Mouse (Mus musculus): ENCODE data around the gene Nek9.

DNA sequence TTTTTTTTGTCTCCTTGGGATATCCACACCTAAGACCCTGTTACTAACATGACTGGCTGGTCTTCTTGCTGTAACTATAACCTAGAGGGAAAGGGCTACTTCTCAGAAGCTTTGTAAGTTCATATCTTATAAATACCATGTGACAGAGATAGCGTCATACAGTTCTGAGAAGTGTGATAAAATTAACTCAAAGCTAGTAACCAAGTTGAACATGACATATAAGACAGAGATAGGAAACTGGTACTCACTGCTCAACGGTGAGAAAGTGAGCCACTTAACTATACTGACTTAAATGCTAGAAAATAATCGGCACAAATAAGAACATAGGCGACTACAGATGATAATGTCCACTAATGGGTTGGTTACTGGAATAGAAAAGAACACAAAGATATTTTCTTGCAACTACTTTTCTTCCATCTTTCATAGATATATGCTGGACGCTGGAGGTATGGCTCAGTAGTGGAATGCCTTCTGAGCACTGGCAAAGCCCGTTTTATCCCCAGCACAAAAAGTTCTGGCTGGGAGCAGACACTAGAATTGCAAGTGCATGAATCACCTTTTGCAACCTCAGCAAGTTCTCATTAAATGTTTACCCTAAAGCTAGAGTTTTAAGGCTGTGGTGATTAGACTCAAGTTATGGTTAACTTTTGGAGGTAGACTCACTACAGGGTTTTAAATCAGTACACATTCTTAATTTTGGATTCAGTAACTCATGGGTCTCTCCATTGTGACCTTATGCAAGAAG, 1.4 kb downstream of the Nek9 start:
- no peak for TF ChIP-seq CTCF (IDR thresholded peaks at IDR 0.05; ENCODE audit: borderline replicate concordance, control insufficient read depth, extremely low read depth, insufficient read depth, low read length, poor library complexity)
- no peak for TF ChIP-seq POLR2A (IDR thresholded peaks at IDR 0.05; ENCODE audit: control insufficient read depth, extremely low read depth, insufficient read depth, low read length, poor library complexity)
